Mouse (Mus musculus) monocyte, adult 2 months (primary cell): ENCODE results near the gene H2al1e.
"Not testable (repeated sequence)": the region's sequence is repeated elsewhere in the genome, so short reads cannot be mapped to it uniquely, and the experiment has no call there.

Experiments used
- DNase-seq, 2 experiments: peaks; one replicate each; pipeline ENCODE4 v3.0.0; 2022; ENCODE audit warnings: low spot score in 2 of 2, low read depth in 1 of 2

H2al1e gene

GRCm38 (mm10) chrX:11311634-11312033, at the start of gene H2al1e:
Gene H2al1e (plus strand): TSS chrX:11311934.
- DNase-seq: not testable (repeated sequence)

GRCm38 (mm10) chrX:11264918-11265317, 46.8 kb upstream of the H2al1e start:
- DNase-seq: no peak

DNA sequence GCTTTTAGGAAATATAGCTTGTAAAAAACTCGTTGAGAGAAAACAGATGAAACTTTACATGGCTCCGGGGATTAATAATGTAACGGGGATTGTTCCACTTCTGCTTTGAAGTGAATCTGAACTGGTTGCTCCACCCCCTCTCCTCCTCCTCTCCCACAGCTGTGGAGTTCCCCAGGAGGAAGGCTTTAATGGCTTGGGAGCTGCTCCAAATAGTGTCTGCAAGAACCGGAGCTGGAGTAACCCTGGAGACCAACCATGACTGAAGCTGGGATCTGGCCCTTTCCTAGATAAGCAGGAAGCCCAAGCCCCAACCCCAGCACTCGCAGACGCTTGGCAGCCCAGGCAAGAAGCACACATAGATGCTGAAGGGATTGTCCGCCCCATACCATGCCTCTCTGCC, 43.9 kb upstream of the H2al1e start:
- no peak for DNase-seq

DNA sequence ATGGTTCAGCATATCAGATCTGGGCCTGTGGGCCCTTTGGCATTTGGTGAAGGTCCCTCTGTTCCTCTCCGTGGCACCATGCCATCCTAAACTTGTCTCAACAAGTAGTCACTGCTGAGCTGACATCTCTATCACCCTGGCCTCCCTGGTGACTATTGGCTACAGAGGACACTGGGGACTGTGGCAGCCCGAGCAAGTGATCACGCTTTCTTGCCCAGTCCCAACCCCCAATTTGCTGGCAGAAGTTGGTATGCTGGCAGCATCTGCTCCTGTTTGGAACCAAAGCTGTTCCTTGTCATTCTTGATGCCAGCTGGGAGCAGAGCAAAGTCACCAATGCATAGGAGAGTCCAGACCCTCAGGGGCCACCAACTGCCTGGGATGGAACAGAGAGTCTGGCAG, 42.7 kb upstream of the H2al1e start:
- no peak for DNase-seq

DNA sequence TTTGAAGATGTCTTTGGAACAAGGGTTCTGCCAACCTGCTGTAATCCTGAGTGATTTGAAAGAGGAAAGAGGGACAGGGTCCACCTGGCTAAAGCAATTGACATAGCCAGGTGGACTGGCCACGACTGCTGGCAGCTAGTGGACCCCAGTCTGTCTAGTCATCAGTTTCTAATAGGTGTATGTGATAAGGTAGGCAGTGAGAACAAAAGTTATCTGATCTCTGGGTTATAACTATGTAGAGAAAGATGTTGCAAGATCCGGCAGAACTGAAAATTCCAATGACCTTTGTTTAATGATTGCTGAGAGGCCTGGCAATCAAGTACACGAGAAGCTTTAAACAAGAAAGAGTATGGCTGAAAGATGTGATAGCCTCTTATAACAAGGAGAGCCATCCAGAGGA, 38.5 kb upstream of the H2al1e start:
- no peak for DNase-seq

DNA sequence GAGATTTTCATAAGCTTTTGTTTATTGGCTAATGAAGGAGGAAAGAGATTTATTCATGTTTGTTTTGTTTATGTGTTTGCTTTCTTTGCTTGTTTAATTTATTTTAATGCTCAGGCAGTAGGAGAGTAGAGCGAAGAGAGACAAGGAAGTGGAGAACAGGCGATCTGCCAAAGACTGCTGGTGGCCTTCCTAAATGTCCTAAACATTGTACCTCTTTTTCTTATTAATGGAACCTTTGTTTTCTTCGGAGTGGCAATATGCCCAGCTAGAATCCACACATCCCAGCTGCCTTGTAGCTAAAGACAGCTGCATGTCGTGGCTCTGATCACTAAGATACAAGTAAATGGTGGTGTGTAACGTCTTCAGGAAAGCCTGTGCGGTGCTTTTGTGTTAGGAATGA, 34.7 kb upstream of the H2al1e start:
- no peak for DNase-seq

- no peak for DNase-seq
These were observed 31.0 kb upstream of the H2al1e start for GRCm38 (mm10) chrX:11280741-11281140.

DNA sequence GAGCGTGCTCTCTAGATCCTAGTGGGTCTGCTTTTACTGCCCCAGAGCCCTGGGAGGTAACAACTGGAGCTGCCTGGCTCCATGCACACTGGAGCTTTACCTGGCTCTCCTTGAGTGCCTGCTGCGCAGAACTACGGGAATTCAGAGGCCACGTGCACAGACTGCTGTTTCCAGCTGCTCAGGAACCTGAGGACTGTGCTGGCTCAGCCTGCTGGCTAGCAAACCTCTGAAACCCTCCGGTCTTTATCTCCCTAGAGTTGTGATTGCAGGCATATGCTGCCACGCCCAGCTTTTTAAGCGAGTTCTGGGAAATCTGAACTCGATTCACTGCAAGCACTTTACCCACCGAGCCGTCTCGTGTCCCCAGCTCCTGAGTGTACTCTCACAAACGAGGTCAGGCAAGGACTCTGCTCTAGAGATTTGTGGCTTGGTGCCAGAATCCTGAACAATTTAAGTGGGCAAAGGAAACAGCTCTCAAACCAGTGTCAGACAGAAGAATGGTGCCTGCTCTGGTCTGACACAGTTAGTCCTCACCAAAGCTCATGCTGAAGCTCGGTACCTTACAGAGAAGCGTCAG, 23.3 kb upstream of the H2al1e start:
- DNase-seq: no peak

DNA sequence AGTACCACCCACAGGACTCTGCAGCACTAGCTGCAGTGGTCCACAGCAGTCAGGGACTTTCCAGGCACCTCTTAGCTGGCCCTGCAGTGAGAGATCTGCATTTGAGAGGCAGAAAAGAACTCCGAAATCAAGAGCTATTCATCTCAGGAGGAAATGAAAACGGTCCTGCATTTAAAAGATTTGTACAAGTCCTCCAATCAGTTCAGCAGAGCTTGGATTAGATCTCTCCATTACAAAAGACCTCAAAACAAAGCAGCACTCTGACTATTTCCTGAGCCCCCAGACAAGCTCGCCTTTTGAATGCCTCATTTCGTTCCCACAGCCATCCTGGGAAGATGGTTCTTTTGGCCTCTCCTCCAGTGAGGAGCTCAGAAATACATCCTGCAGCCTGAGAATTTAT, 22.5 kb upstream of the H2al1e start:
- no peak for DNase-seq

- DNase-seq: not testable (repeated sequence)
These were observed 12.8 kb upstream of the H2al1e start, which contains the start of gene H2al1a for GRCm38 (mm10) chrX:11298957-11299356. Gene H2al1a (plus strand): TSS chrX:11299257.

DNA sequence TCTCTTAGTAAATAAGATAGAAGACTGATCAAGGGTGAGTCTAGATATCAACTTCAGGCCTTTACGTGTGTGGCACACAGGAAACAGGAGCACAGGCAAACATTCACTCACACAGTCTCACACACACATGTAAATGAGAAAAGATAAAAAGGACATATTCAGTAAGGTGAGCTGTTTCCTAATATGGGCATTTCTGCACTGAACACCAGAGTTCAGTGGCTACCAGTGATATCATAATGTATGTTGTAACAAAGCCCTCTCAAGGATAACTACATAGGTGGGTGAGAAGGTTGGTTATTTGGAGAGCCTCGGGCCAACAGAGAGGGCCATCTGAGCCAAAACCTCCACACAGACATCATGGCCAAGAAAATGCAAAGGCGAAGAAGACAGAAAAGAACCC, 9.6 kb upstream of the H2al1e start, which contains the start of gene H2al1b:
TSS of gene H2al1b (plus strand) at position 301 of the 400 bp plus-strand sequence.
- not testable (repeated sequence) for DNase-seq

- DNase-seq: not testable (repeated sequence)
These were observed 6.4 kb upstream of the H2al1e start, which contains the start of gene H2al1c for GRCm38 (mm10) chrX:11305355-11305754. Gene H2al1c (plus strand): TSS chrX:11305655.

DNA sequence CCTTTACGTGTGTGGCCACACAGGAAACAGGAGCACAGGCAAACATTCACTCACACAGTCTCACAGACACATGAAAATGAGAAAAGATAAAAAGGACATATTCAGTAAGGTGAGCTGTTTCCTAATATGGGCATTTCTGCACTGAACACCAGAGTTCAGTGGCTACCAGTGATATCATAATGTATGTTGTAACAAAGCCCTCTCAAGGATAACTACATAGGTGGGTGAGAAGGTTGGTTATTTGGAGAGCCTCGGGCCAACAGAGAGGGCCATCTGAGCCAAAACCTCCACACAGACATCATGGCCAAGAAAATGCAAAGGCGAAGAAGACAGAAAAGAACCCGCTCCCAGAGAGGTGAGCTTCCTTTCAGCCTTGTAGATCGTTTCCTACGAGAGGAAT, 3.2 kb upstream of the H2al1e start, which contains the start of gene H2al1d:
TSS of gene H2al1d (plus strand) at position 301 of the 400 bp plus-strand sequence.
- not testable (repeated sequence) for DNase-seq

DNA sequence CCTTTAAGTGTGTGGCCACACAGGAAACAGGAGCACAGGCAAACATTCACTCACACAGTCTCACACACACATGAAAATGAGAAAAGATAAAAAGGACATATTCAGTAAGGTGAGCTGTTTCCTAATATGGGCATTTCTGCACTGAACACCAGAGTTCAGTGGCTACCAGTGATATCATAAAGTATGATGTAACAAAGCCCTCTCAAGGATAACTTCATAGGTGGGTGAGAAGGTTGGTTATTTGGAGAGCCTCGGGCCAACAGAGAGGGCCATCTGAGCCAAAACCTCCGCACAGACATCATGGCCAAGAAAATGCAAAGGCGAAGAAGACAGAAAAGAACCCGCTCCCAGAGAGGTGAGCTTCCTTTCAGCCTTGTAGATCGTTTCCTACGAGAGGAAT, 3.1 kb downstream of the H2al1e start, which contains the start of gene H2al1f:
TSS of gene H2al1f (plus strand) at position 301 of the 400 bp plus-strand sequence.
- DNase-seq: not testable (repeated sequence)

GRCm38 (mm10) chrX:11317956-11318355, 6.2 kb downstream of the H2al1e start, which contains the start of gene H2al1g:
Gene H2al1g (plus strand): TSS chrX:11318256.
- DNase-seq: not testable (repeated sequence)

DNA sequence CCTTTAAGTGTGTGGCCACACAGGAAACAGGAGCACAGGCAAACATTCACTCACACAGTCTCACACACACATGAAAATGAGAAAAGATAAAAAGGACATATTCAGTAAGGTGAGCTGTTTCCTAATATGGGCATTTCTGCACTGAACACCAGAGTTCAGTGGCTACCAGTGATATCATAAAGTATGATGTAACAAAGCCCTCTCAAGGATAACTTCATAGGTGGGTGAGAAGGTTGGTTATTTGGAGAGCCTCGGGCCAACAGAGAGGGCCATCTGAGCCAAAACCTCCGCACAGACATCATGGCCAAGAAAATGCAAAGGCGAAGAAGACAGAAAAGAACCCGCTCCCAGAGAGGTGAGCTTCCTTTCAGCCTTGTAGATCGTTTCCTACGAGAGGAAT, 9.5 kb downstream of the H2al1e start, which contains the start of gene H2al1h:
TSS of gene H2al1h (plus strand) at position 301 of the 400 bp plus-strand sequence.
- DNase-seq: not testable (repeated sequence)

DNA sequence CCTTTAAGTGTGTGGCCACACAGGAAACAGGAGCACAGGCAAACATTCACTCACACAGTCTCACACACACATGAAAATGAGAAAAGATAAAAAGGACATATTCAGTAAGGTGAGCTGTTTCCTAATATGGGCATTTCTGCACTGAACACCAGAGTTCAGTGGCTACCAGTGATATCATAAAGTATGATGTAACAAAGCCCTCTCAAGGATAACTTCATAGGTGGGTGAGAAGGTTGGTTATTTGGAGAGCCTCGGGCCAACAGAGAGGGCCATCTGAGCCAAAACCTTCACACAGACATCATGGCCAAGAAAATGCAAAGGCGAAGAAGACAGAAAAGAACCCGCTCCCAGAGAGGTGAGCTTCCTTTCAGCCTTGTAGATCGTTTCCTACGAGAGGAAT, 12.6 kb downstream of the H2al1e start, which contains the start of gene H2al1i:
TSS of gene H2al1i (plus strand) at position 301 of the 400 bp plus-strand sequence.
- DNase-seq: not testable (repeated sequence)

DNA sequence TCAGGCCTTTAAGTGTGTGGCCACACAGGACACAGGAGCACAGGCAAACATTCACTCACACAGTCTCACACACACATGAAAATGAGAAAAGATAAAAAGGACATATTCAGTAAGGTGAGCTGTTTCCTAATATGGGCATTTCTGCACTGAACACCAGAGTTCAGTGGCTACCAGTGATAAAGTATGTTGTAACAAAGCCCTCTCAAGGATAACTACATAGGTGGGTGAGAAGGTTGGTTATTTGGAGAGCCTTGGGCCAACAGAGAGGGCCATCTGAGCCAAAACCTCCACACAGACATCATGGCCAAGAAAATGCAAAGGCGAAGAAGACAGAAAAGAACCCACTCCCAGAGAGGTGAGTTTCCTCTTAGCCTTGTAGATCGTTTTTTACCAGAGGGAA, 15.8 kb downstream of the H2al1e start, which contains the start of gene H2al1j:
TSS of gene H2al1j (plus strand) at position 301 of the 400 bp plus-strand sequence.
- not testable (repeated sequence) for DNase-seq

DNA sequence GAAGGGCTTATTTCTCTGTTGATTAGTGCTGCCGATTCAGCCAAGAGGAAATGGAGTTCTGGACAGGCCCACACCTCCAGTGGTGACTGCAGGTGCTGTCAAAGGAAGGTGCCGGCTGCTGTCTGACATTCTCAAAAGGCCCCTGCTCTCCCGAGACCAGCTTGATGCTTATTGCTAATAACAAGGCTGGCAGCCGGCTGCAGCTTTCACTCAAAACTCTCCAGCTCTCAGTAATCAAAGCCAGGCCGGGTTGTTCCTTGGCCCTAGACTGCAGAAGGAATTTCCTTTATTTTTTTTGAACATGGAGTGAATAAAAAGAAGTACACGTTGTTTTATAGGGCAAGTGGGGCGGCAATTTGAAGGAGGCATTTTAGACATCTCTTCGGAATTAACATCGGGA, 34.0 kb downstream of the H2al1e start:
- DNase-seq: no peak

GRCm38 (mm10) chrX:11346756-11347155, 35.0 kb downstream of the H2al1e start:
- DNase-seq: no peak

DNA sequence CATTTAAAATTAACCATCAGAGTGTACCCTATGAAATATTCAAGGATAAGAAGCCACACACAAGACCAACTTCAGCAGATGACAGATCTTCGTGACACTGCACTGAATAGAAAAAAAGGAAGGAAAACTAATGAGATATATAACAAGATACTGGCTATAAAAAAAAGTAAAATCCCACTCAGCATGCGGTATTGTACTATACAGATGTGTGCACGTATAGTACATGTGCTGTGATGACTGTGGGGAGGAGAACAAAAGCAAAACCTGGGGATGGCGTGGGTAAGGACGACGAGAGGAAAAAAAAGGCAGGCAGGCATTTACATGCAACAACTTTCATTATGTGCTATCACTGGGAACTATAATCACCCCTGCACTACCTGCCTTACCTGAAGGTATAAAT, 49.1 kb downstream of the H2al1e start:
- DNase-seq: no peak

GRCm38 (mm10) chrX:11361261-11361660, 49.5 kb downstream of the H2al1e start:
- peak in 1 of 2 experiments; percentile 1 for DNase-seq
